ENCODE assay signal across 24 mouse cellular contexts in the genomic region with DNA sequence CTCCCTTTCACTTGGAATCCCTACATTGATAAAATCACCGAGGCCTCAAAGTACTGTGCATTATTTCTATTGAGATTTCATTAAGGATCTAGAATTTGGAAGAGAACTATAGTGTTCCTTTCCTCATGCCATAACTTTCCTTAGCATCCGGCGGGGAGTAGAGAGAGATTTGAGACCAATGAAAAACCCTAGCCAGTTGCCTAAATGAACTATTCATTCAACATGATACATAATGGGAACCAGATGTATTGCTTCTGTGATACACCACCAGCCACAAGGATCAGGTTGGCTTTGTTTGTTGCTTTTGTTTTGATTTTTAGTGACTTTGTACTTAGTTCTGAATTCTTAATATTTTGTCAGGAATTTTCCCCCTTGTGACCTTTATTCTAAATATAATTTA. TPM values are rescaled to one million over a fixed set of nuclear protein-coding genes. Genes with fewer than 3 reads are reported as not detected.
"Had no signal": no experiment of that assay in that cellular context is flagged by ENCODE, and none has a peak within 500 bp of the region (broad histone marks: within the 10 kb centered on the region; RNA-seq: fewer than 3 reads in every experiment).

No protein-coding gene starts in this region.

- H3K27ac ChIP-seq: kidney, embryonic 15.5 days; left cerebral cortex, adult 2 months; limb, embryonic 12.5 days; liver, embryonic 12.5 days; liver, embryonic 15.5 days; lung, embryonic 15.5 days; midbrain, embryonic 10.5 days; midbrain, embryonic 13.5 days; neural tube, embryonic 13.5 days had no signal

- H3K9me3 ChIP-seq: kidney, embryonic 15.5 days; limb, embryonic 12.5 days; liver, embryonic 12.5 days; liver, embryonic 15.5 days; lung, embryonic 15.5 days; megakaryocyte, embryonic 14.5 days; midbrain, embryonic 10.5 days; midbrain, embryonic 13.5 days; neural tube, embryonic 13.5 days had no signal

- H3K4me3 ChIP-seq: kidney, embryonic 15.5 days; left cerebral cortex, adult 2 months; limb, embryonic 12.5 days; liver, embryonic 12.5 days; liver, embryonic 15.5 days; lung, embryonic 15.5 days; megakaryocyte, embryonic 14.5 days; midbrain, embryonic 10.5 days; midbrain, embryonic 13.5 days; myocyte; neural tube, embryonic 13.5 days had no signal

- H3K4me1 ChIP-seq: kidney, embryonic 15.5 days; limb, embryonic 12.5 days; liver, embryonic 12.5 days; liver, embryonic 15.5 days; lung, embryonic 15.5 days; megakaryocyte, embryonic 14.5 days; midbrain, embryonic 10.5 days; midbrain, embryonic 13.5 days; neural tube, embryonic 13.5 days had no signal

- H3K27me3 ChIP-seq: kidney, embryonic 15.5 days; limb, embryonic 12.5 days; liver, embryonic 12.5 days; liver, embryonic 15.5 days; lung, embryonic 15.5 days; megakaryocyte, embryonic 14.5 days; midbrain, embryonic 13.5 days; neural tube, embryonic 13.5 days had no signal

- DNase-seq: kidney, postnatal 10 days; kidney, postnatal 36 days; layer of hippocampus, postnatal 36 days; liver; lung, adult 18-20 months; lung, postnatal 10 days; lung, postnatal 36 days; right cerebral cortex, postnatal 14 days; spleen, adult 18-20 months; thymus, adult 18-20 months; thymus, postnatal 36 days had no signal

- ATAC-seq: liver, embryonic 12.5 days; midbrain, embryonic 13.5 days; midbrain, embryonic 16.5 days had no signal

- H3K36me3 ChIP-seq: kidney, embryonic 15.5 days; limb, embryonic 12.5 days; liver, embryonic 12.5 days; liver, embryonic 15.5 days; lung, embryonic 15.5 days; midbrain, embryonic 10.5 days; midbrain, embryonic 13.5 days; neural tube, embryonic 13.5 days had no signal

- H3K4me2 ChIP-seq: kidney, embryonic 15.5 days; limb, embryonic 12.5 days; liver, embryonic 12.5 days; liver, embryonic 15.5 days; lung, embryonic 15.5 days; midbrain, embryonic 13.5 days; neural tube, embryonic 13.5 days had no signal

- H3K9ac ChIP-seq: kidney, embryonic 15.5 days; limb, embryonic 12.5 days; liver, embryonic 12.5 days; liver, embryonic 15.5 days; lung, embryonic 15.5 days; midbrain, embryonic 13.5 days; neural tube, embryonic 13.5 days had no signal

RNA-seq across cellular contexts. Expression of a gene that starts 37.1 kb away (rescaled TPM):
- total RNA-seq: monocyte, adult 5-6 weeks had no signal
